Mouse (Mus musculus) bone marrow macrophage, adult 2 months (primary cell): Measurements from ENCODE around the gene Apol8. TPM values are rescaled to one million over a fixed set of nuclear protein-coding genes. Genes with fewer than 3 reads are reported as not detected.
"Not testable (repeated sequence)": the region's sequence is repeated elsewhere in the genome, so short reads cannot be mapped to it uniquely, and the experiment has no call there.

ENCODE experiments used
- H3K27ac ChIP-seq: 2 replicates; pipeline ENCODE4 v1.5.1; 2012; ENCODE audit warnings: low read depth, low read length; ENCODE audit not compliant: insufficient read depth
- H3K4me1 ChIP-seq: 2 replicates; pipeline ENCODE4 v1.6.1; 2012; ENCODE audit warnings: low read length; ENCODE audit not compliant: control insufficient read depth, insufficient read depth
- H3K4me3 ChIP-seq: 2 replicates; pipeline ENCODE4 v1.5.1; 2012; ENCODE audit warnings: mild to moderate bottlenecking, low read length, moderate library complexity; ENCODE audit not compliant: insufficient read depth
- CTCF ChIP-seq: IDR thresholded peaks from 2 replicates; pipeline ENCODE4 v1.5.1; 2012; ENCODE audit warnings: low read depth, mild to moderate bottlenecking, low read length, moderate library complexity
- POLR2A ChIP-seq: IDR thresholded peaks from 2 replicates; pipeline ENCODE4 v1.6.1; 2012; ENCODE audit warnings: mild to moderate bottlenecking, low read depth, low read length, borderline replicate concordance
- polyA plus RNA-seq: library from polyadenylated mRNA; stranded (reverse); fragments of >200 nt; gene quantifications from 2 replicates; pipeline ENCODE4 v1.2.4, GENCODE M21; 2012; ENCODE audit not compliant: missing spikeins, insufficient read depth, insufficient read length

The Apol8 gene
- polyA plus RNA-seq, 1 experiment: not detected

DNA sequence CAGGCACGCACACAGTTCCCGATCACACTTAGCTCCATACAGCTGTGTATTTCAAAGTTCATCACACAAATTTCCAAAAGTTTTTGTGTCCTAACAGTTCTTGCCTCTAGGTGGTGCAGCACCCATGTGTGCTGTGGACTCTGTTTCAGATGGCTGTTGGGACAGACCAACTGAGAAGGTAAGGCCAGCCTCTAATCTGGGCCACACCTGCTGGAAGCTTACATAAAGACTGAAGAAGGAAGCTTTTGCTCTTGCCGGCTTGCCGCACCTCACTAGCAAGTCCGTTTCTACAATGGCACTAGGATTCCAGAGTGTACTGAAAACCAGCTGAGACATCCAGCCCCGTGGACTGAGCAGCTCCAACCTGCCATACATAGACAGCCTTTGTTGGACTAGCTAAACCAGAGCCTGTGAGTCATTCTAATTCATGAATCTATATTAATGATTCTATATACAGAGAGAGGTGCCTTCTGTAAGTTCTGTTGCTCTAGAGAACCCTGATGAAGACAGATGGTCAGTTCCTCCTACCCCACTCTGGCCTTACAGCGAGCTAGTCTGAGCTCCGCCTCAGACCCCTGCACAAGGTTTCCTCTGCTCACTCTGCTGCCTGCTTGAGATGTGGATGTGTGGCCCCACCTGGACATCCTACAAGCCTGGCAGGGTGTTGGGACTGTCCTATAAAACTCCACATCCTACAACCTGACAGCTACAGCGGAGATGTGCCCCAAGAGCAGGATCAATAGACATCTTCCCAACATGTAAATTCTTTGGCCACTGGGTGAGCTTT, 16.1 kb downstream of the Apol8 start:
- Histone ChIP-seq H3K4me1 (no peaks in the 10 kb centered on the region), H3K4me3 (no peak overlapping the region), H3K27ac (no peak overlapping the region)
- TF ChIP-seq POLR2A (no peak), CTCF (no peak)

DNA sequence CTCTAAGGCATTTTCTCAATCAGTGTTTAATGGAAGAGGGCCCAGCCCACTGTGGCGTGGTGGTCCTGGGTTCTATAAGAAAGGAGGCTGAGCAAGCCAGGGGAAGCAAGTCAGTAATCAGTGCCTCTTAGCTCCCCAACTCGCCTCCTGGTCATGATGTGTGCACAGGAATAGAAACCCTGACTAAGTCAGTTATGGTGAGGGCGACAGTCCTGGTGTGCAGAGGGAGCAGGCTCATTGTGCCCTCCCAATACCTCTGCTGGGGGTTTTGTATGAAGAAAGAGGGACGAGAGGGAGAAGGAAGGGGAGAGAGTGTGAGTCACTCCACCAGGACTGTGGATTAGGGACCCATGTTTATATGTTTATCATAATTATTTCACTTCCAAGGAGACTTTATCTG, 22.9 kb downstream of the Apol8 start:
- not testable (repeated sequence) for H3K4me3 ChIP-seq, H3K4me1 ChIP-seq, H3K27ac ChIP-seq

GRCm38 (mm10) chr15:77733380-77733779, 23.4 kb downstream of the Apol8 start:
- H3K27ac ChIP-seq, H3K4me1 ChIP-seq, H3K4me3 ChIP-seq: not testable (repeated sequence)

- not testable (repeated sequence) for H3K27ac ChIP-seq
Observed at GRCm38 (mm10) chr15:77732851-77733250, 24.0 kb downstream of the Apol8 start.

GRCm38 (mm10) chr15:77731605-77732004, 25.2 kb downstream of the Apol8 start:
- TF ChIP-seq POLR2A (no peak), CTCF (no peak)

More at GRCm38 (mm10) chr15:77732851-77733250, 24.0 kb downstream of the Apol8 start:
- not testable (repeated sequence) for H3K4me1 ChIP-seq, H3K4me3 ChIP-seq

GRCm38 (mm10) chr15:77728739-77729138, 28.1 kb downstream of the Apol8 start, which contains the start of gene Apol9b:
TSS of gene Apol9b (plus strand) at chr15:77729039.
- H3K4me3 ChIP-seq, H3K4me1 ChIP-seq, H3K27ac ChIP-seq: not testable (repeated sequence)

More at GRCm38 (mm10) chr15:77731605-77732004, 25.2 kb downstream of the Apol8 start:
- no peak overlapping the region for H3K27ac ChIP-seq
- no peak overlapping the region for H3K4me3 ChIP-seq
- H3K4me1 ChIP-seq: no peaks in the 10 kb centered on the region

- not testable (repeated sequence) for H3K27ac ChIP-seq, H3K4me1 ChIP-seq, H3K4me3 ChIP-seq
Observed at GRCm38 (mm10) chr15:77727745-77728144, 29.1 kb downstream of the Apol8 start.

DNA sequence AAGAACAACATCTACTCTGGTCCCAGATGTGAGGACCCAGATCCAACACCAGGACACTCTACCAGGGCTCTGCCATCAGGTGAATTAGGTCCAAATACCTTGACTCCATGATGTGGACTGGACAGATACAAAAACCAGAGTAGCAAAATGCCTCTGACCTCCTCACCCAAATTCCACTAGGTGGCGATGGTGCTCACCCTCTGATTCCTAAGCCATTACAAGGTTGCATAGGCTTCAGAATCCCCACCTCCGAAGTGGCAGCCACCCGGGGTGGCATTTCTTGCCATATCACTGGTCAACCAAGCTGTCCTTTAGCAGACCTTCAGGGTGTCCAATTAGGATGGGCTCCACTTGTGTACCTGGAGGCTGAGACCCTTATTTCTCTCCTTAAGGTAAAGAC, 29.7 kb downstream of the Apol8 start:
- not testable (repeated sequence) for H3K4me3 ChIP-seq, H3K4me1 ChIP-seq

DNA sequence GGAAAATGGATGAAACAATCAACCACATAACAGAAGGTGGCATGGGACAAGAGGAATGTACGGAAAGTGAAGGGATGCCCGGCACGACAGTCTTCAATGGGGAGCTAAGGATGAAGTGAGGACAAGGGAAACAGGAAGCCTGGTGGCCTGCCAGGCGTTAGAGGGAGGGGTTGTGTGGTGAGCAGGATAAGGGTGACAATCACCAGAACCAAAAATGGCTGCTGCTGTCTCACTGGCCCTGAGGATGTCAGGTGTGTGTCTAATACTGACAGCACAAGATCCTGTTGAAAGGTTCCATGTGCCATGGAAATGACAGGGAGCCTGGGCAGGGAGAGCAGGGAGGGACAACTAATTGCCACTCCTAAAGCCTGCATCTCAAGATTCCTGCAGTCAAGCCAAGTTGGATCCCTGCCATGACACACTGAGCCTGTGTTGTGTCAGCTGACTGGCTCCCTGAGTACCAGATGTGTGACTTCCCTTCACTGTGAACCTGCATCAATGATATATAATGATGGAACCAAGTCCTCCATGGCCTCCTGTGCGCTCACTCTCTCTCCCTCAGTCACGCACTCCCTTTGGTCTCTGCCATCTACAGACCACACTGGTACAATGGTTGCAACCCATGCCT, 31.3 kb downstream of the Apol8 start:
- not testable (repeated sequence) for H3K27ac ChIP-seq, H3K4me1 ChIP-seq, H3K4me3 ChIP-seq

More for the DNA sequence above, 29.7 kb downstream of the Apol8 start:
- H3K27ac ChIP-seq: not testable (repeated sequence)

DNA sequence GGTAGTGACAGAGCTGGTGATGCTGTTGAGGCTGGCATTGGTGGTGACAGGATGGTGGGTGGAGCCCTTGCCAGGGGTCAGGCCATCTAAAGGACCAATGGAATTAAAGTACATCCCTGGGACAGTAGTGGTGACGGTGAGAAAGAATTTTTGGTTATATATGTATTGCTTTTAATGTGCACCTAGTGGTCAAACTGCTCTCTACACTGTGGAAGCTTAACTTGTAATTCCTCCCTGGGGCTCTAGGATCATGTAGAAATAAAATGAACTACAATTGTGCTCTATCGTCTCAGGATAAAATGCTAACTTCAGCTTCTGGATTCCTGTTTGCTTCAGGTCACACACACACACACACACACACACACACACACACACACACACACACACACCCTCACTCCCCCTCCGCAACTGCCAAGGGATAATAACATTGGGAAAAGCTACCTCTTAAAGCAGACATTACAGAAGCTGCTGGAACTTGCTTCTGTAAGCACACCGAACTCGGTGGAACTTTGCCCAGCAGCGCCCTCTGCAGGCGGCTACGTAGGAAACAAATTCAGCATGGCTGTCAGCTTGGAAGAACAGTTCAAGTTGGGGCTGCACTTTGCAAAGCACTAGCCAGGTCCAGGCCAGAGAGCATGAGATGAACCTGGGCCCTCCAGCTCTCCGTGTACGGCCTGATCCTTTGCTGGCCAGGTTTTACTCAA, 32.4 kb downstream of the Apol8 start:
- not testable (repeated sequence) for H3K27ac ChIP-seq, H3K4me3 ChIP-seq, H3K4me1 ChIP-seq

DNA sequence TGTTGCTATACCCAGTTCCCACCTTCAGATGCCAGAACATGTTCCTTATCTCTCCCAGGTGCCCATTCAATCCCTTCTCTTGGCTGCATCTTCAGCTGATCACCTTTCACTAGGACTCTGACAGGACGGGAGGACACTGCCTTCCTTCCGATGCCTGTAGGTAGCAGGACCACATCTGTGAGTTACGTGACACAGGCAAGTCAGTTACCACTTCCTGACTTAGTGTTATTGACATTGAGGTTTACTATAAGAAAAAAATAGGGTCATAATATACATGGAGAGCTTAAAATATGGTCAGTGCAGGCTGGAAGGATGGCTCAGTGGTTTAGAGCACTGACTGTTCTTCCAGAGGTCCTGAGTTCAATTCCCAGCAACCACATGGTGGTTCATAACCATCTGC, 35.3 kb downstream of the Apol8 start:
- not testable (repeated sequence) for H3K4me1 ChIP-seq, H3K27ac ChIP-seq, H3K4me3 ChIP-seq

DNA sequence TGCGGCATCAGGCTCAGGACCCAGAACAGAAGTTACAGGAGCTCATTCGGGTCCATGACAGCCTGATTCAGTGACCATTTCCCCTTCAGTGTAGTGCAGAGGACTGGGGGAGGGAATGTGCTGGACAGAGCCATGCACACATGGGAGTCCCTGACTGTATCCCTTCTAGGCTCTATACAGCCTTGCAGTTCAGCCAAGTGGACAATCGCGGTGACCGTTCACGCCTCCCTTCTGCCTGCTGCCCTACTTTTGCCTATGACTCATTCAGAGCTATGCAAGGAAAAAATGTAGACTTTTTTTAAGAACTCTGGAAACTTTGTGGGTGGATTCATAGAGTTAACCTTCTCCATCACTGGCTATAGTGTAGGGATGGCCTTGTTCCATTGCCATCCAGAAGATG, 38.6 kb downstream of the Apol8 start:
- not testable (repeated sequence) for H3K27ac ChIP-seq

DNA sequence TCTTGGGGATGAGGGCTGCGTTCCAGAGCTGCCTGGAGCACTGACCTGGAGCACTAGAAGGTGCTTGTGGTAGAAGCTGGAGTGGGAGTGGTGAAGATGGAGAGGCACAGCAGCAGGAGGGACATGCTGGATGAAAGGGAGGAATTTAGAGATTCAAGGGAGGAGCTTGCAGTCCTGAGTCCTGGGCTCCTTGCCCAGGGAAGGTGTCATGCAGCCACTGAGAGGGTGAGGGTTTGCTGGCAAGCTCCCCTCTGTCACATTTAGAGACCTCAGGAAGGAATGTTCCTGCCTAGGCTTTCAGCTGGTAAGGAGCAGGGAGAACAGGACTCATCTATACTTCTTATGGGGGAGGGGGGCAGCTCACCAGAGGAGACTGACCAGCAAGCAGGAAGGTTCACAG, 47.9 kb downstream of the Apol8 start:
- H3K4me1 ChIP-seq, H3K27ac ChIP-seq, H3K4me3 ChIP-seq: not testable (repeated sequence)

More for the DNA sequence above, 38.6 kb downstream of the Apol8 start:
- not testable (repeated sequence) for H3K4me1 ChIP-seq, H3K4me3 ChIP-seq

DNA sequence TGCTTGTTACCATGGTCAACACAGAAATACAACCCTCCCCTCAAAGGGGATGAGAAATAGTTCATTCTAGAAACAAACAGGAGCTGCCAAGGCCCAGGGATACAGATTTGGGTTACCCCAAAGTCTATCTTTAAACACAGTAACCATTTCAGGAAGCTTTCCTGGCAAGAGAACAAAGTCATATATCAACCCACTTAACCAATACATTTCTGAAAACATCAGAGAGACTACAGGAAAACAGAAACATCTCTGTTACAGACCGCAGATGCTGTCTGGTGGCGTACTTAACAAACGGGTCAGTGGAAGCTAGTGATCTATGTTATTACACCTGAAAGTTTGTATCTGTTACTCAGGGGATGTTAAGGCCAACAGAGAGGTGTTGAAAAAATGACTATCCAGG, 51.5 kb downstream of the Apol8 start:
- not testable (repeated sequence) for H3K4me3 ChIP-seq, H3K4me1 ChIP-seq, H3K27ac ChIP-seq

DNA sequence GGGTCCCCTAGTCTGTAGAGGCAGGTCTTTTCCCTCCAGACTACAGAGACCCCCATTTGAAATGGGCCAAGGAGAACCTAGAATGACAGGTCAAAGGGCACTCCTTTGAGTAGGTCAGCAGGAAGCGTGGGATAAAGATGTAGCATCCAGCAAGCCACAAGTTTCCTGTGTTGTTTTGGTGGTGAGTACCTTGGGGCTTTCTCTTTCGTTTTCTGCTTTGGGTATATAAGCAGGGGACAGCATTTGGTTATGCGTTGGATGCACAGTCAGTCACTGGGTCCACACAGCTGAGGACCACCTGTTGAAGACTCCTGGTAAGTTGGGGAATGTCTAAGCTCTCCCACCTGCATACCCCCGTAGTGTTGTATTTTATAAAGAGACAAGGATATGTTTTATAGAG, 58.1 kb downstream of the Apol8 start, which contains the start of gene Apol7e:
Apol7e (plus strand) TSS at position 202 of the 400 bp plus-strand sequence.
- H3K4me3 ChIP-seq, H3K4me1 ChIP-seq, H3K27ac ChIP-seq: not testable (repeated sequence)
